8 mouse cellular contexts compared by ENCODE assay signal in genomic region chr9:72491559-72492193, GRCm38 (mm10). TPM values are rescaled to one million over a fixed set of nuclear protein-coding genes. Genes with fewer than 3 reads are reported as not detected.
DNase-seq lines count a peak whose midpoint lies in the region; ATAC-seq and TF ChIP-seq lines count a peak whose summit lies in the region.

No protein-coding gene starts in this region.

- peaks cover 36% of the 10 kb centered on the region for H3K4me1 ChIP-seq in E14TG2a.4 (replicated peaks; ENCODE audit: low read depth, low read length)
- peaks cover 14% of the 10 kb centered on the region for H3K4me1 ChIP-seq in forebrain, embryonic 13.5 days
- peaks cover 16% of the 10 kb centered on the region for H3K4me1 ChIP-seq in neural tube, embryonic 15.5 days

- H3K27me3 ChIP-seq in E14TG2a.4 (ENCODE audit: insufficient read depth, low read length): no peaks in the 10 kb centered on the region
- H3K27me3 ChIP-seq in forebrain, embryonic 13.5 days: no peaks in the 10 kb centered on the region
- no peaks in the 10 kb centered on the region for H3K27me3 ChIP-seq in neural tube, embryonic 15.5 days (replicated peaks)

- intact Hi-C loops in heart, postnatal 14 days (cut with DNase I): no loop called here

- peak overlapping the region; percentile 67 for H3K4me2 ChIP-seq in forebrain, embryonic 13.5 days
- peak overlapping the region; percentile 79 for H3K4me2 ChIP-seq in neural tube, embryonic 15.5 days

- ATAC-seq in forebrain, embryonic 13.5 days: peak; percentile 98
- peak; percentile 95 for ATAC-seq in neural tube, embryonic 15.5 days (ENCODE audit: low FRiP score)

- no peaks in the 10 kb centered on the region for H3K9me3 ChIP-seq in E14TG2a.4 (ENCODE audit: low read length)
- no peaks in the 10 kb centered on the region for H3K9me3 ChIP-seq in forebrain, embryonic 13.5 days (replicated peaks)
- H3K9me3 ChIP-seq in neural tube, embryonic 15.5 days (replicated peaks): no peaks in the 10 kb centered on the region

- TF ChIP-seq CTCF in E14TG2a.4 (conservative IDR thresholded peaks at IDR 0.05; ENCODE audit: low read length): no peak

- WGBS in forebrain, embryonic 13.5 days: 0% methylated on average over 32 of the region's 32 CpGs
- WGBS in neural tube, embryonic 15.5 days: under 1% methylated on average over 32 of the region's 32 CpGs

- peak overlapping the region; percentile 93 for H3K4me3 ChIP-seq in E14TG2a.4 (replicated peaks; ENCODE audit: low read length)
- H3K4me3 ChIP-seq in forebrain, embryonic 13.5 days: peak overlapping the region; percentile 77
- peak overlapping the region; percentile 74 for H3K4me3 ChIP-seq in neural tube, embryonic 15.5 days (replicated peaks)

- H3K27ac ChIP-seq in forebrain, embryonic 13.5 days: peak overlapping the region; percentile 89
- H3K27ac ChIP-seq in neural tube, embryonic 15.5 days (replicated peaks): peak overlapping the region; percentile 87

- peak overlapping the region; percentile 82 for H3K9ac ChIP-seq in forebrain, embryonic 13.5 days
- H3K9ac ChIP-seq in neural tube, embryonic 15.5 days (replicated peaks): peak overlapping the region; percentile 60

- DNase-seq in c-Kit-positive CD71-positive TER-119-positive erythroid progenitor cells, embryonic 14.5 days (ENCODE audit: low spot score): peak; percentile 91
- DNase-seq in heart, postnatal 14 days: peak; percentile 86 to 94
- peak; percentile 88 for DNase-seq in layer of hippocampus, adult 11-12 months (ENCODE audit: low spot score)
- peak; percentile 88 to 92 for DNase-seq in lung, adult 18-20 months
- peak; percentile 93 for DNase-seq in testis, postnatal 14 days (ENCODE audit: low spot score)

- peaks cover 21% of the 10 kb centered on the region for H3K36me3 ChIP-seq in E14TG2a.4 (ENCODE audit: insufficient read depth, low read length)
- H3K36me3 ChIP-seq in forebrain, embryonic 13.5 days (ENCODE audit: poor library complexity, severe bottlenecking): peaks cover 4% of the 10 kb centered on the region
- H3K36me3 ChIP-seq in neural tube, embryonic 15.5 days: no peaks in the 10 kb centered on the region; the same call in 1 of the 2 replicates

RNA-seq across cellular contexts. Expression of gene Tex9, which starts 0.3 kb away (rescaled TPM):
- 62.0 and 65.6 TPM in 2 replicates for polyA plus RNA-seq in forebrain, embryonic 13.5 days (2015; fragmentation: Nextera tagmentation; extraction: Ambion mirVana)
- 1 to 10 TPM; 2.6 TPM for total RNA-seq in heart, postnatal 14 days (2021)
- polyA plus RNA-seq in neural tube, embryonic 15.5 days (2015; fragmentation: Nextera tagmentation; extraction: Ambion mirVana): 26.8 and 36.0 TPM in 2 replicates

RNA-seq across cellular contexts. Expression of gene Rfx7, which starts 40.4 kb away (rescaled TPM):
- polyA plus RNA-seq in forebrain, embryonic 13.5 days (2015; fragmentation: Nextera tagmentation; extraction: Ambion mirVana): 16.2 and 18.5 TPM in 2 replicates
- total RNA-seq in heart, postnatal 14 days (2021): 10 to 100 TPM; 11.4 to 11.6 TPM
- 13.7 and 14.7 TPM in 2 replicates for polyA plus RNA-seq in neural tube, embryonic 15.5 days (2015; fragmentation: Nextera tagmentation; extraction: Ambion mirVana)

RNA-seq across cellular contexts. Expression of gene Mns1, which starts 53.9 kb away (rescaled TPM):
- 28.8 and 30.4 TPM in 2 replicates for polyA plus RNA-seq in forebrain, embryonic 13.5 days (2015; fragmentation: Nextera tagmentation; extraction: Ambion mirVana)
- total RNA-seq in heart, postnatal 14 days (2021): under 1 TPM; 0.91 to 0.95 TPM
- 6.4 and 13.2 TPM in 2 replicates for polyA plus RNA-seq in neural tube, embryonic 15.5 days (2015; fragmentation: Nextera tagmentation; extraction: Ambion mirVana)

Comparison
In these comparisons a context has a peak if more than half of its experiments do, and no peak if none do; other contexts are left out.
1. Peak in every context shown above with its lines: DNase-seq, ATAC-seq, H3K4me3 ChIP-seq and H3K27ac ChIP-seq.